Mouse (Mus musculus) cerebellum, postnatal 25 days (tissue): Measurements from ENCODE around the gene Hoxb4.

Experiments used
- DNase-seq, 2 experiments: peaks; one replicate each; pipeline ENCODE4 v3.0.0; 2021; ENCODE audit warnings: mixed read lengths in 2 of 2

The Hoxb4 gene

GRCm38 (mm10) chr11:96316696-96317607 lies 1.1 kb upstream of the Hoxb4 start:
- no peak for DNase-seq

GRCm38 (mm10) chr11:96318368-96319070 lies 452 bp downstream of the Hoxb4 start:
- no peak for DNase-seq

- no peak for DNase-seq
Observed at GRCm38 (mm10) chr11:96319071-96319902, 1.2 kb downstream of the Hoxb4 start.

GRCm38 (mm10) chr11:96319910-96320309 lies 1.8 kb downstream of the Hoxb4 start:
- no peak for DNase-seq

GRCm38 (mm10) chr11:96320688-96321087 lies 2.6 kb downstream of the Hoxb4 start:
- no peak for DNase-seq

GRCm38 (mm10) chr11:96321846-96322245 lies 3.8 kb downstream of the Hoxb4 start:
- no peak for DNase-seq

GRCm38 (mm10) chr11:96322738-96323137 lies 4.7 kb downstream of the Hoxb4 start:
- no peak for DNase-seq

GRCm38 (mm10) chr11:96323154-96323553 lies 5.1 kb downstream of the Hoxb4 start, which contains the start of gene Hoxb3:
Gene Hoxb3 (plus strand): TSS chr11:96323326.
- DNase-seq: no peak

- no peak for DNase-seq
Observed at GRCm38 (mm10) chr11:96324125-96324524, 6.1 kb downstream of the Hoxb4 start.

GRCm38 (mm10) chr11:96324965-96325364 lies 6.9 kb downstream of the Hoxb4 start:
- no peak for DNase-seq

GRCm38 (mm10) chr11:96325747-96326212 lies 7.7 kb downstream of the Hoxb4 start:
- DNase-seq: no peak

- no peak for DNase-seq
Observed at GRCm38 (mm10) chr11:96326705-96327104, 8.6 kb downstream of the Hoxb4 start.

- no peak for DNase-seq
Observed at GRCm38 (mm10) chr11:96327122-96327521, 9.1 kb downstream of the Hoxb4 start.

- DNase-seq: no peak
Observed at GRCm38 (mm10) chr11:96327750-96328149, 9.7 kb downstream of the Hoxb4 start.

- no peak for DNase-seq
Observed at GRCm38 (mm10) chr11:96328605-96329004, 10.5 kb downstream of the Hoxb4 start.

- DNase-seq: no peak
Observed at GRCm38 (mm10) chr11:96332105-96332504, 14.0 kb downstream of the Hoxb4 start.

- DNase-seq: no peak
Observed at GRCm38 (mm10) chr11:96332618-96333032, 14.6 kb downstream of the Hoxb4 start.

GRCm38 (mm10) chr11:96333241-96334001 lies 15.4 kb downstream of the Hoxb4 start:
- no peak for DNase-seq

- DNase-seq: no peak
Observed at GRCm38 (mm10) chr11:96334002-96334364, 15.9 kb downstream of the Hoxb4 start.

GRCm38 (mm10) chr11:96334998-96335397 lies 16.9 kb downstream of the Hoxb4 start:
- DNase-seq: no peak

- no peak for DNase-seq
Observed at GRCm38 (mm10) chr11:96336597-96336996, 18.5 kb downstream of the Hoxb4 start.

GRCm38 (mm10) chr11:96337026-96337425 lies 19.0 kb downstream of the Hoxb4 start:
- DNase-seq: no peak
